Mouse (Mus musculus): Measurements from ENCODE around the gene Dock3. TPM values are rescaled to one million over a fixed set of nuclear protein-coding genes. Genes with fewer than 3 reads are reported as not detected.

Dock3 gene
- polyA plus RNA-seq (2015; fragmentation: Illumina TruSeq; extraction: RNeasy Lipid Tissue Mini Kit (QIAGEN cat#74804); ENCODE audit: insufficient read depth, low replicate concordance), result 0.41 TPM

DNA sequence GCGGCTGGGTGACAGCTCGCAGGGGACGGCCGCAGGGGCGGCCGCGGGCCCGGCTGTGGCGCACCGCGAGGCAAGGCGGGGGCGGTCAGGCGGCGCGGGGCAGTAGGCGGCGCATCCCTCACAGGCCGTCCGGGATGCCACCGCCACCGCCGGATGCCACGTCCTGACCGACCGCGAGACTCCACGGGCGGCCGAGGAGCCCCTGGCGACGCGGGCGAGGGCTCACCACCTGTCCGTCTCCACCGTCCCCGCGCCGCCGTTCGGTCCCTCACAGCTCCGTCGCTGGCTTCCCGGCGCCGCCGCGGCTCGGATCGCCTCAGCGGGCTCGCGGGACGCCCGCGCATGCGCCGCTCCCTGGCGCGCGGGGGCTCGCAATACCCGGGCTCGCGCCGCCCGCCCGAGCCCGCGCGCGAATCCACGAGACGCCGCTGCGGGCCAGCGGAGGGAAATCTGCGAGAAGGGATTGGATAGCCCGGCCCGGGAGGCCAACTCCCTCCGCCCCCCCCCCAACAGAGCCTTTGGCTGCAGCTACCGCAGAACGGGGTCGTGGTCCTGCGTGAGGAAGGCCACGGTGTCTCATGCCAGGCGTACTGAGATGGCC, at the start of gene Dock3:
TSS of gene Dock3 (minus strand) at position 371 of the 601 bp plus-strand sequence.

DNA sequence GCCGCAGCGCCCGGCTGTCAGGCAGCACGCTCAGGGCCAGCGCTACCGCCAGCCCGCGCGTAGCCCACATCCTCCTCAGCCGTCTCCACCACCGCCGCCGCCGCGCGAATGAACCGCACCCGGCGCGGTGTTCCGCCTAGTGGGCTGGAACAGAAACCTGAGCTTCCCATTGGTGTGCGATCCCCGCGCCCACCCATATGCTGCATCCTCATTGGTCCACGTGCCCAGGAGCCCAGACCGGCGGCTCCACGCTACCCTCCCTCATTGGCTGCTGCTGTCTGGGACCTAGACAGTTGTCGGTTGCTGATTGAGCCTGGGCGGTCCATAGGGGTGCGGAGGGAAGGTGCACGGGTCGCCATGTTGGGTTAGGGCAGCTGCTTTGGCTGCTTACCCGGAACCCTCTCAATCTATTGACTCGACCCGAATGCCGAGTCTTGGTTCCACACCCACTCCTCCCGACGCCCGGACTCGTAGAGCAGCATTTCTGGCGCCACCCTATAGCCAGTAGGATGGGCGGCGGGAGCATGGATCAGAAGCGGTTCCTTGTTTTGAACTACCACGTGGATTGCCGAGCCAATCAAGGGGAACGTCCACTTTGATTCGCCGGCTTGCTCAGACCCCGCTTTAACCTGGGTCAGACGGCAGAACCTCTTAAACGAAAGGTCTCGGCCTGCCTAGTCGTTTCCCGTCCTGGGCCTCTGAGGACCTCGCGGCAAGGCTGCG, 339.7 kb downstream of the Dock3 start, which contains the start of gene Manf:
TSS of gene Manf (minus strand) at position 151 of the 723 bp plus-strand sequence.

DNA sequence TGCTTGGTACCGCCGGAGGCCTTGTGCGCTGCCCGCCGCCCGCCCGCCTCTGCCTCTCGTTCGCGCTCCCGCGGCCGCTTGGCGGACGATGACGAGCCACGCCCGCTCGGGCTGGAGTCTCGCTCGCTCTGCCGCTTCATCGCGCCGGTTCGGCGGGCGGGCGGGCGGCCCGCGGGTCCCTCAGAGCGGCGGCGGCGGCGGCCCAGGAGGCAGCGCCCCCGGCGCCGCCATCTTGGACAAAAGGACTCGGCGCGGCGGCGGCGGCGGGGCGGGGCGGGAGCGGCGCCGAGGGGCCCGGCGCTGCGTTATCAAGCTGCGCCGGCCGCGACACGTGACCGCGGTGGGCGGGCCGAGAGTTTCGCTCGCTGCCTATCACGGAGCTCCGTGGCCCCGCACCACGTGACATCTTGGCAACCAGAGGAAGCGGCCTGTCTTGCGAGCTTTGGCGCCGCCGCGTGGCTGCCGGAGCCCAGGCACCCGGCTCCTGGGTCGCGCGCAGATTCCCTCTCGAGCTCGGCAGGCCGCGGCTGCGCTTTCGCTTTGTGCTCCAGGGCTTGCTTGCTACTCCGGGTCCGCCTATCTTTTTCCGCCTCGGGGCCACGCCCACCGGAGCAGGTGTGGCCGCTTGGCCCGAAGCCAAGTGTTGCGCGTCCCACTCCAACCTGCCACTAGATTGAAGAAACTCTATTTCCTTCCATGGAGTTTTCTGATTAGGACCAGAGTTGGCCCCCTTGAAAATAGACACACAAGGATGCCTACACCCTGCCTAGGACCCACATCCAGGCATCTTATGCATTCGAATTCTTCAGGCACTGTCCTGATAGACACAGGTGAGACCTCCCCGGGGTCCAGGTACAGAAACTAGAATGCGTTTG, 344.6 kb downstream of the Dock3 start, which contains the start of gene Rbm15b:
TSS of gene Rbm15b (minus strand) at position 601 of the 875 bp plus-strand sequence.

Other genes starting within 250 kb of the Dock3 start
- 29.4 TPM for gene Mapkapk3, start 58.0 kb upstream of the Dock3 start, polyA plus RNA-seq (2015; fragmentation: Illumina TruSeq; extraction: RNeasy Lipid Tissue Mini Kit (QIAGEN cat#74804); ENCODE audit: insufficient read depth, low replicate concordance)
- gene Cish, start 64.1 kb upstream of the Dock3 start, polyA plus RNA-seq (2015; fragmentation: Illumina TruSeq; extraction: RNeasy Lipid Tissue Mini Kit (QIAGEN cat#74804); ENCODE audit: insufficient read depth, low replicate concordance), result 3.9 TPM
- 12.2 TPM for gene Hemk1, start 106.4 kb upstream of the Dock3 start, polyA plus RNA-seq (2015; fragmentation: Illumina TruSeq; extraction: RNeasy Lipid Tissue Mini Kit (QIAGEN cat#74804); ENCODE audit: insufficient read depth, low replicate concordance)
- gene 6430571L13Rik, start 108.7 kb upstream of the Dock3 start, polyA plus RNA-seq (2015; fragmentation: Illumina TruSeq; extraction: RNeasy Lipid Tissue Mini Kit (QIAGEN cat#74804); ENCODE audit: insufficient read depth, low replicate concordance), result 0.30 TPM
- gene Cacna2d2, start 167.7 kb upstream of the Dock3 start, polyA plus RNA-seq (2015; fragmentation: Illumina TruSeq; extraction: RNeasy Lipid Tissue Mini Kit (QIAGEN cat#74804); ENCODE audit: insufficient read depth, low replicate concordance), result 0.33 TPM